8 mouse cellular contexts compared by ENCODE assay signal in the genomic region with DNA sequence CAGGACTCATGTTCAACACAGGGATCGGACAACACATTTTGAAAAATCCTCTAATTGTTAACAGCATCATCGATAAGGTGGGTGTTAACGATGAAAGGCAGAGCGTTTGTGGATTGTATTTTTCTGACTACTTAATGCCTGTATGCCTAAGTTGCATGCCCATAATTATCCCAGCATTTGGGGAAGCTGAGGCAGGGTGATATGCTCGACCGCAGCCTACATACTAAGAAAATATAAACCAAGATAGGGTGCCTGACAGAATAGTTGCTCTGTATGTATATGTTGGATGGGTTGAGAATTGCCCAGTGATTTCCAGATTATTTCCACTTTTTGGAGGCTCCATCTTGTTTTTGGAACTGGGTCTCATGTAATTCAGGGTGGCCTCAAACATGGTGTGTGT. TPM values are rescaled to one million over a fixed set of nuclear protein-coding genes. Genes with fewer than 3 reads are reported as not detected.
DNase-seq lines count a peak whose midpoint lies in the region; ATAC-seq and TF ChIP-seq lines count a peak whose summit lies in the region.

No protein-coding gene starts in this region.

- peak overlapping the region; percentile 96 for H3K9ac ChIP-seq in heart, embryonic 15.5 days
- peak overlapping the region; percentile 74 for H3K9ac ChIP-seq in MEL (ENCODE audit: control insufficient read depth, low read depth, low read length, poor library complexity, severe bottlenecking)
- H3K9ac ChIP-seq in hindbrain, embryonic 12.5 days = peak overlapping the region; percentile 75
- peak overlapping the region; percentile 81 for H3K9ac ChIP-seq in midbrain, embryonic 12.5 days (replicated peaks)

- no peak for TF ChIP-seq RAD21 in MEL (IDR thresholded peaks at IDR 0.05; ENCODE audit: low read depth, low read length)

- TF ChIP-seq CTCF in MEL (IDR thresholded peaks at IDR 0.05 in 2 of 3, conservative IDR thresholded peaks at IDR 0.05 in 1 of 3; ENCODE audit: control insufficient read depth in 1 of 3, insufficient read depth in 1 of 3, low read depth in 2 of 3, low read length in 3 of 3, poor library complexity in 1 of 3, severe bottlenecking in 1 of 3) = no peak

- peak overlapping the region; percentile 66 for H3K4me2 ChIP-seq in heart, embryonic 15.5 days
- H3K4me2 ChIP-seq in hindbrain, embryonic 12.5 days (replicated peaks) = peak overlapping the region; percentile 66
- H3K4me2 ChIP-seq in midbrain, embryonic 12.5 days (replicated peaks) = peak overlapping the region; percentile 60

- DNase-seq in heart, postnatal 4 days = no peak
- peak; percentile 54 for DNase-seq in MEL (ENCODE audit: low read depth, low spot score)
- DNase-seq in right cerebral cortex, postnatal 25 days = no peak
- DNase-seq in ovary, postnatal 10 days (ENCODE audit: low spot score) = no peak
- DNase-seq in urinary bladder, postnatal 25 days (ENCODE audit: low spot score) = no peak

- no peaks in the 10 kb centered on the region for H3K9me3 ChIP-seq in heart, embryonic 15.5 days (replicated peaks)
- no peaks in the 10 kb centered on the region for H3K9me3 ChIP-seq in MEL (replicated peaks; ENCODE audit: insufficient read depth, low read length)
- no peaks in the 10 kb centered on the region for H3K9me3 ChIP-seq in hindbrain, embryonic 12.5 days (replicated peaks)
- no peaks in the 10 kb centered on the region for H3K9me3 ChIP-seq in midbrain, embryonic 12.5 days

- H3K27me3 ChIP-seq in heart, embryonic 15.5 days = no peaks in the 10 kb centered on the region
- no peaks in the 10 kb centered on the region for H3K27me3 ChIP-seq in MEL (ENCODE audit: control insufficient read depth in 1 of 2, insufficient read depth in 2 of 2, low read length in 2 of 2)
- H3K27me3 ChIP-seq in hindbrain, embryonic 12.5 days = no peaks in the 10 kb centered on the region
- H3K27me3 ChIP-seq in midbrain, embryonic 12.5 days = no peaks in the 10 kb centered on the region

- TF ChIP-seq EP300 in MEL (IDR thresholded peaks at IDR 0.05; ENCODE audit: low read depth in 1 of 2, low read length in 2 of 2) = no peak

- H3K79me2 ChIP-seq in MEL (ENCODE audit: control insufficient read depth, insufficient read depth, low read length, poor library complexity) = peaks cover 15% of the 10 kb centered on the region

- peaks cover 15% of the 10 kb centered on the region for H3K4me1 ChIP-seq in heart, embryonic 15.5 days (replicated peaks)
- peaks cover 0 to 6% of the 10 kb centered on the region in 2 experiments; a peak in 1 of 4 replicates for H3K4me1 ChIP-seq in MEL (ENCODE audit: control insufficient read depth in 1 of 2, insufficient read depth in 2 of 2, low read length in 2 of 2)
- peaks cover 15% of the 10 kb centered on the region for H3K4me1 ChIP-seq in hindbrain, embryonic 12.5 days
- peaks cover 16% of the 10 kb centered on the region for H3K4me1 ChIP-seq in midbrain, embryonic 12.5 days

- no peak overlapping the region for H3K27ac ChIP-seq in heart, embryonic 15.5 days
- H3K27ac ChIP-seq in MEL (ENCODE audit: control insufficient read depth, low read depth, low read length) = no peak overlapping the region; the same call in 1 of the 2 replicates
- no peak overlapping the region for H3K27ac ChIP-seq in hindbrain, embryonic 12.5 days
- no peak overlapping the region for H3K27ac ChIP-seq in midbrain, embryonic 12.5 days (replicated peaks)

- WGBS in heart, embryonic 15.5 days = 4% methylated on average over 6 of the region's 6 CpGs
- 4% methylated on average over 6 of the region's 6 CpGs for WGBS in hindbrain, embryonic 12.5 days
- 8% methylated on average over 6 of the region's 6 CpGs for WGBS in midbrain, embryonic 12.5 days

- ATAC-seq in heart, embryonic 15.5 days (replicated peaks; ENCODE audit: insufficient number of reproducible peaks, insufficient read depth, low FRiP score, low read depth) = no peak
- ATAC-seq in hindbrain, embryonic 12.5 days (ENCODE audit: low FRiP score) = peak; percentile 2; the same call in 1 of the 2 replicates
- no peak for ATAC-seq in midbrain, embryonic 12.5 days (ENCODE audit: low FRiP score, low read depth)

- peaks cover 24% of the 10 kb centered on the region for H3K36me3 ChIP-seq in heart, embryonic 15.5 days
- peaks cover 10 to 19% of the 10 kb centered on the region in 2 experiments for H3K36me3 ChIP-seq in MEL (ENCODE audit: control insufficient read depth in 1 of 2, insufficient read depth in 2 of 2, low read length in 2 of 2)
- peaks cover 17% of the 10 kb centered on the region for H3K36me3 ChIP-seq in hindbrain, embryonic 12.5 days
- peaks cover 31% of the 10 kb centered on the region for H3K36me3 ChIP-seq in midbrain, embryonic 12.5 days

- TF ChIP-seq POLR2A in MEL (IDR thresholded peaks at IDR 0.05; ENCODE audit: control insufficient read depth in 1 of 2, insufficient read depth in 1 of 2, low read depth in 1 of 2, low read length in 2 of 2, poor library complexity in 1 of 2) = no peak

- peak overlapping the region; percentile 93 for H3K4me3 ChIP-seq in heart, embryonic 15.5 days
- H3K4me3 ChIP-seq in MEL (ENCODE audit: control insufficient read depth in 1 of 2, insufficient read depth in 1 of 2, low read depth in 2 of 2, low read length in 2 of 2) = peak overlapping the region; percentile 79 to 90
- peak overlapping the region; percentile 69 for H3K4me3 ChIP-seq in hindbrain, embryonic 12.5 days
- H3K4me3 ChIP-seq in midbrain, embryonic 12.5 days = peak overlapping the region; percentile 94

TF ChIP-seq in MEL, 35 proteins besides CTCF, POLR2A, EP300 and RAD21:
- no peak for TF ChIP-seq ZKSCAN1 (IDR thresholded peaks at IDR 0.05; ENCODE audit: low read depth, low read length)
- peak; percentile 6; the same call in 1 of the 2 replicates for TF ChIP-seq TAL1 (IDR thresholded peaks at IDR 0.05; ENCODE audit: low read length)
- no peak for TF ChIP-seq CHD2 (IDR thresholded peaks at IDR 0.05; ENCODE audit: low read length)
- 0 out of 2 replicates have a peak, but pooled peaks have one; percentile 84 for TF ChIP-seq CHD1 (IDR thresholded peaks at IDR 0.05; ENCODE audit: low read depth, low read length)

RNA-seq across cellular contexts. Expression of a gene that starts 0.7 kb away (rescaled TPM):
- polyA plus RNA-seq in heart, embryonic 15.5 days (2015; fragmentation: Nextera tagmentation; extraction: Ambion mirVana) = 24.8 and 27.0 TPM in 2 replicates
- 10 to 100 TPM; 12.8 to 14.1 TPM for total RNA-seq in heart, postnatal 4 days (2021)
- total RNA-seq in MEL (2012; rRNA removed) = 32.0 and 35.2 TPM in 2 replicates
- polyA plus RNA-seq in MEL (2012; ENCODE audit: insufficient read depth in 1 of 2, insufficient read length in 2 of 2, low read depth in 1 of 2, low replicate concordance in 2 of 2, missing spikeins in 1 of 2) = 10 to 100 TPM in 1 of 2 experiments, not detected in 1; 49.1 TPM
- 40.2 and 42.5 TPM in 2 replicates for polyA plus RNA-seq in hindbrain, embryonic 12.5 days (2016; fragmentation: Nextera tagmentation; extraction: Ambion mirVana)
- 40.4 and 40.5 TPM in 2 replicates for polyA plus RNA-seq in midbrain, embryonic 12.5 days (2016; fragmentation: Nextera tagmentation; extraction: Ambion mirVana)

RNA-seq across cellular contexts. Expression of a gene that starts 10.8 kb away (rescaled TPM):
- 51.7 and 56.8 TPM in 2 replicates for polyA plus RNA-seq in heart, embryonic 15.5 days (2015; fragmentation: Nextera tagmentation; extraction: Ambion mirVana)
- 10 to 100 TPM; 36.4 to 41.3 TPM for total RNA-seq in heart, postnatal 4 days (2021)
- total RNA-seq in MEL (2012; rRNA removed) = 39.4 and 40.2 TPM in 2 replicates
- polyA plus RNA-seq in MEL (2012; ENCODE audit: insufficient read depth in 1 of 2, insufficient read length in 2 of 2, low read depth in 1 of 2, low replicate concordance in 2 of 2, missing spikeins in 1 of 2) = 10 to 100 TPM in 1 of 2 experiments, not detected in 1; 37.2 TPM
- polyA plus RNA-seq in hindbrain, embryonic 12.5 days (2016; fragmentation: Nextera tagmentation; extraction: Ambion mirVana) = 57.3 and 57.4 TPM in 2 replicates
- polyA plus RNA-seq in midbrain, embryonic 12.5 days (2016; fragmentation: Nextera tagmentation; extraction: Ambion mirVana) = 66.8 and 70.1 TPM in 2 replicates
